8 mouse cellular contexts compared by ENCODE assay signal in the genomic region with DNA sequence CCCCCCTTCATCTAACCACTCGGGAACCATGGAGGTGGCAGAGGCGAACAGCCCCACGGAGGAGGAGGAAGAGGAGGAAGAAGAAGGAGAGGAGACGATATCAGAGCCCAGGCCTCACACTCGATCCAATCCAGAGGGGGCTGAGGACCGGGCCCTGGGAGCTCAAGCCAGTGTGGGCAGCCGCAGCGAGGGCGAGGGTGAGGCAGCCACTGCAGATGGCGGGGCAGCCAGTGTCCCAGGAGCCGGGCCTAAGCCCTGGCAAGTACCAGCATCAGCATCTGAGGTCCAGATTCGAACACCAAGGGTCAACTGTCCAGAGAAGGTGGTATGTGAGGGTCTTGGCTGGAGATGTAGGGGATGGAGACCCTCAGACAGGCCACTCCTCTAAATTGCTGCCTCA. TPM values are rescaled to one million over a fixed set of nuclear protein-coding genes. Genes with fewer than 3 reads are reported as not detected.
DNase-seq lines count a peak whose midpoint lies in the region; ATAC-seq and TF ChIP-seq lines count a peak whose summit lies in the region.

No protein-coding gene starts in this region.

- peak overlapping the region; percentile 81; the same call in 1 of the 2 replicates for H3K9ac ChIP-seq in limb, embryonic 12.5 days (replicated peaks)
- peak overlapping the region; percentile 88 for H3K9ac ChIP-seq in stomach, embryonic 16.5 days (ENCODE audit: low read length)

- no peaks in the 10 kb centered on the region for H3K9me3 ChIP-seq in limb, embryonic 12.5 days
- no peaks in the 10 kb centered on the region for H3K9me3 ChIP-seq in stomach, embryonic 16.5 days (replicated peaks; ENCODE audit: control insufficient read depth, low read length)

- H3K27me3 ChIP-seq in thymus, adult 2 months (ENCODE audit: control insufficient read depth, insufficient read depth, low read length): no peaks in the 10 kb centered on the region
- no peaks in the 10 kb centered on the region for H3K27me3 ChIP-seq in limb, embryonic 12.5 days
- no peaks in the 10 kb centered on the region for H3K27me3 ChIP-seq in stomach, embryonic 16.5 days (ENCODE audit: control insufficient read depth, insufficient read depth, low read length)

- 0 out of 2 replicates have a peak overlapping the region, but pooled peaks have one; percentile 7 for H3K4me3 ChIP-seq in thymus, adult 2 months (ENCODE audit: control insufficient read depth, insufficient read depth, low read length)
- peak overlapping the region; percentile 79 for H3K4me3 ChIP-seq in limb, embryonic 12.5 days (replicated peaks)
- H3K4me3 ChIP-seq in stomach, embryonic 16.5 days (replicated peaks; ENCODE audit: low read length): peak overlapping the region; percentile 71

- WGBS in thymus, adult 2 months: 89% methylated on average over 12 of the region's 12 CpGs
- 90% methylated on average over 12 of the region's 12 CpGs for whole genome bisulfite sequencing in limb, embryonic 12.5 days
- 82% methylated on average over 12 of the region's 12 CpGs for WGBS in stomach, embryonic 16.5 days

- TF ChIP-seq POLR2A in thymus, adult 2 months (IDR thresholded peaks at IDR 0.05; ENCODE audit: control insufficient read depth, extremely low read depth, insufficient read depth, low read length, poor library complexity): no peak

- no peak for ATAC-seq in cerebellum, adult (ENCODE audit: insufficient number of reproducible peaks, low FRiP score, low TSS enrichment)
- no peak for ATAC-seq in limb, embryonic 12.5 days (ENCODE audit: insufficient number of reproducible peaks, insufficient read depth, low FRiP score, low TSS enrichment, low read depth)
- no peak for ATAC-seq in stomach, embryonic 16.5 days (ENCODE audit: insufficient read depth, low FRiP score)

- TF ChIP-seq CTCF in thymus, adult 2 months (IDR thresholded peaks at IDR 0.05; ENCODE audit: borderline replicate concordance, control insufficient read depth, extremely low read depth, insufficient read depth, low read length, poor library complexity): no peak

- no peak overlapping the region for H3K27ac ChIP-seq in thymus, adult 2 months (ENCODE audit: control insufficient read depth, insufficient read depth, low read length)
- H3K27ac ChIP-seq in limb, embryonic 12.5 days: no peak overlapping the region
- H3K27ac ChIP-seq in stomach, embryonic 16.5 days (ENCODE audit: low read length): no peak overlapping the region

- peak; percentile 47 for DNase-seq in cerebellum, adult 9-10 months
- DNase-seq in thymus, adult 2 months: no peak
- no peak for DNase-seq in thymus, postnatal 25 days
- DNase-seq in Muller cell, postnatal 12 days (ENCODE audit: inconsistent ontology term): no peak
- no peak for DNase-seq in adrenal gland, postnatal 14 days

- H3K4me1 ChIP-seq in thymus, adult 2 months (replicated peaks; ENCODE audit: control insufficient read depth, insufficient read depth, low read length): peaks cover 13% of the 10 kb centered on the region
- peaks cover 12% of the 10 kb centered on the region for H3K4me1 ChIP-seq in limb, embryonic 12.5 days (replicated peaks)
- H3K4me1 ChIP-seq in stomach, embryonic 16.5 days (ENCODE audit: control insufficient read depth, insufficient read depth, low read length): peaks cover 7% of the 10 kb centered on the region

- H3K36me3 ChIP-seq in thymus, adult 2 months (ENCODE audit: control insufficient read depth, insufficient read depth, low read length): peaks cover 8% of the 10 kb centered on the region; the same call in 1 of the 2 replicates
- peaks cover 29% of the 10 kb centered on the region for H3K36me3 ChIP-seq in limb, embryonic 12.5 days
- H3K36me3 ChIP-seq in stomach, embryonic 16.5 days (ENCODE audit: control insufficient read depth, insufficient read depth, low read length): peaks cover 5% of the 10 kb centered on the region; the same call in 1 of the 2 replicates

- peak overlapping the region; percentile 93 for H3K4me2 ChIP-seq in limb, embryonic 12.5 days
- H3K4me2 ChIP-seq in stomach, embryonic 16.5 days (ENCODE audit: low read depth, low read length): peak overlapping the region; percentile 89

RNA-seq across cellular contexts. Expression of a gene that starts 1.0 kb away (rescaled TPM):
- polyA plus RNA-seq in thymus, adult 2 months (2012; rRNA removed): 219 and 225 TPM in 2 replicates
- polyA plus RNA-seq in limb, embryonic 12.5 days (2016; fragmentation: Nextera tagmentation; extraction: Ambion mirVana): 96.9 TPM in 2 replicates
- polyA plus RNA-seq in stomach, embryonic 16.5 days (2015; fragmentation: Nextera tagmentation; extraction: Ambion mirVana): 72.2 and 77.4 TPM in 2 replicates
- total RNA-seq in adrenal gland, postnatal 14 days (2021): 85.5 and 88.4 TPM in 2 replicates

RNA-seq across cellular contexts. Expression of a gene that starts 2.1 kb away (rescaled TPM):
- 9.9 and 13.6 TPM in 2 replicates for polyA plus RNA-seq in thymus, adult 2 months (2012; rRNA removed)
- polyA plus RNA-seq in limb, embryonic 12.5 days (2016; fragmentation: Nextera tagmentation; extraction: Ambion mirVana): 7.0 and 7.1 TPM in 2 replicates
- polyA plus RNA-seq in stomach, embryonic 16.5 days (2015; fragmentation: Nextera tagmentation; extraction: Ambion mirVana): 12.7 and 12.8 TPM in 2 replicates
- total RNA-seq in adrenal gland, postnatal 14 days (2021): 30.9 and 37.6 TPM in 2 replicates

RNA-seq across cellular contexts. Expression of a gene that starts 8.1 kb away (rescaled TPM):
- polyA plus RNA-seq in thymus, adult 2 months (2012; rRNA removed): 60.0 and 72.6 TPM in 2 replicates
- polyA plus RNA-seq in limb, embryonic 12.5 days (2016; fragmentation: Nextera tagmentation; extraction: Ambion mirVana): 41.5 and 44.1 TPM in 2 replicates
- 38.7 and 42.5 TPM in 2 replicates for polyA plus RNA-seq in stomach, embryonic 16.5 days (2015; fragmentation: Nextera tagmentation; extraction: Ambion mirVana)
- 5.8 and 6.9 TPM in 2 replicates for total RNA-seq in adrenal gland, postnatal 14 days (2021)

RNA-seq across cellular contexts. Expression of a gene that starts 15.9 kb away (rescaled TPM):
- 71.2 and 71.5 TPM in 2 replicates for polyA plus RNA-seq in thymus, adult 2 months (2012; rRNA removed)
- 65.8 and 72.4 TPM in 2 replicates for polyA plus RNA-seq in limb, embryonic 12.5 days (2016; fragmentation: Nextera tagmentation; extraction: Ambion mirVana)
- polyA plus RNA-seq in stomach, embryonic 16.5 days (2015; fragmentation: Nextera tagmentation; extraction: Ambion mirVana): 17.3 and 24.1 TPM in 2 replicates
- total RNA-seq in adrenal gland, postnatal 14 days (2021): 61.1 and 65.7 TPM in 2 replicates

RNA-seq across cellular contexts. Expression of a gene that starts 26.6 kb away (rescaled TPM):
- polyA plus RNA-seq in thymus, adult 2 months (2012; rRNA removed): 34.9 and 36.1 TPM in 2 replicates
- 4.2 and 4.9 TPM in 2 replicates for polyA plus RNA-seq in limb, embryonic 12.5 days (2016; fragmentation: Nextera tagmentation; extraction: Ambion mirVana)
- polyA plus RNA-seq in stomach, embryonic 16.5 days (2015; fragmentation: Nextera tagmentation; extraction: Ambion mirVana): 5.6 and 6.5 TPM in 2 replicates
- total RNA-seq in adrenal gland, postnatal 14 days (2021): 17.4 and 17.9 TPM in 2 replicates

Comparison
In these comparisons a context has a peak if more than half of its experiments do, and no peak if none do; other contexts are left out.
1. H3K4me3 ChIP-seq: peak in every context shown above with its lines; median percentile 79 in limb, embryonic 12.5 days; 71 in stomach, embryonic 16.5 days; 7 in thymus, adult 2 months.